Mouse (Mus musculus) layer of hippocampus, adult 18-20 months (tissue): ENCODE measurements around the gene Sept11. TPM values are rescaled to one million over a fixed set of nuclear protein-coding genes. Genes with fewer than 3 reads are reported as not detected.

Experiments
- DNase-seq, 2 experiments: peaks; one replicate each; pipeline ENCODE4 v3.0.0; 2022; ENCODE audit warnings: low spot score in 2 of 2
- long read RNA-seq: library from polyadenylated mRNA; stranded (forward); transcript quantifications from one replicate; pipeline ENCODE4 v2.0.0, GENCODE M21; 2021
- total RNA-seq, 2 experiments: library from RNA; stranded (reverse); gene quantifications; 2 replicates each; pipeline ENCODE4 v1.2.3; 2021

Gene Sept11
- total RNA-seq = 10 to 100 TPM; 99.0 to 99.4 TPM
- long read RNA-seq, full-length matches to known transcripts = 31 of 66 reads
- long read RNA-seq, partial matches to known transcripts = 9 of 66 reads
- long read RNA-seq, other reads (novel, unspliced or antisense) = 26 of 66 reads

DNA sequence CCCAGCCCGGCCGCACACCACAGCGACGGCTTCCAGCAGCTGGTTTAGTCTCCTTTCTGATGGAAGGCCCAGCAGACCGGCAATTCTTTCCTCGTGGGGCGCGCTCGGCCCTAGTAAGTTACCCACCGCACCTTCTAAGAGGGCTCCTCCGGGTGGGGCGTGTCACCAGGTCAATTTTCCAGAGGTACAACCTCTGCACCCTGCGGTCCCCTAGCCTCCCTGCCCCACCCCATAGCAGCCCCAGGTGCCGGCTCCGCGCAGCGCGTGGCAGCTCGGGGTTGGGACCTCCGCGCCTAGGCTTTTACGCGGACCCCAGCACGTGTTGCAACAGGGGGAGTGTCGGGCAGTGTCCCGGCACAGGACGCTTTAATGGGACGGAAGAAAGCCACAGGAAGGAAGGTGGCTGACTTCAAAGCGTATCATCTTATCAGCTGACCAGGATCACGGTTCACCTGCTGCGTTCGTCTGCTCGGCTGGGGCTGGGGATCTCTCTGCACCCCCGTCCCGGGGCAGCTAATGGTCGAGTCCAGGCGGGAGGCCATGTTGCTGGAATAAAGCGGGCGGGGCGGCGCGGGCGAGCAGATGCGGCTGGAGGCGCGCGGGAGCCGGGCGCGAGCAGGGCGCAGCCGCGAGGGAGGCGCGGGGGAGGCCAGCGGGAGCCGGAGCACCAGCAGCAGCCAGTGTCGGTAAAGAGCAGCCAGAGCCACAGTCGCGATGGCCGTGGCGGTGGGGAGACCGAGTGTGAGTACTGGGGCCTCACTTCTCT, at the start of gene Sept11:
TSS of gene Sept11 (plus strand) at position 581 of the 766 bp plus-strand sequence.
- peak; percentile 93 to 96 for DNase-seq

DNA sequence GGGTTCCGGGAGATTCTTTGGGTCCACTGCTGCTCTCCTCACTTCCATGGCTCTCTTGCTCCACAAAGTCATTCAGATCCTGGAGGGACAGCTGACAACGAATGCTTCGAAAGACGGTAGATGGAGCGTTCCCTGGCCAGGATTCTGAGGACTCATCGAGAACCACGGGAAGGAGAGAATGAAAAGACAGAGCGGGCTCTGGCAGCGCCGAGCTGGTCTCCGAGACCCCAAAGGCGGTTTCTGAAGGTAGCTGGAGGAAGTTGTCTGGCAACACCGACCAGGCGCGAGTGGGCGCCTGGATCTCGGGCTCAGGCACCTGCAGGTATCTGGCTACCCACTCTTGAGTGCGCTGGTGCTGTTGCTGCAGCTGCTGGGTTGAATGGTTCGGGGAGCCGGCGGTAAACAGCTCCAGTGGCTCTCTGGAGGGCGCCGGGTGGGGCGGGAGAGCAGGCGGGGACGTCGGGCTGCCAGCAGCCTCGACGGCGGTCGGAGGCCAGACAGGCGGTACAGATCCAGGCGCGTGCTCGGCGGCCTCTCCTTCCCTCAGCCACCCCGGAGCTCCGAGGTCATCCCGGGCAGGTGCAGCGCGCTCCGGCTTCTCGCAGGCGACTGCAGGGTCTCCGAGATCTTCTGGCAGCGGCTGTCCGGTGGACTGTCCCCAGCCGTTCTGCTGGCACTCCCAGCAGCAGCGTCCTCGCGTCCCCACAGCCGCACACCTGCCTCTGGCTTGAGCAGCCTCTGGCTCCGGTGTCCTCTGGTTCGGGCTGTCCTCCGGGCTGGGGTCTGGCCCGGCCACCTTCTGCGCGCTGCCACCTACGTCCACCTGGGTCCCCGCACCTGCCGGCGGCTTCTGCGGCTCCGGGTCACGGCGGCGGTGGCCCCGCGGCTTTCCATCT, 49.3 kb upstream of the Sept11 start:
- no peak for DNase-seq

DNA sequence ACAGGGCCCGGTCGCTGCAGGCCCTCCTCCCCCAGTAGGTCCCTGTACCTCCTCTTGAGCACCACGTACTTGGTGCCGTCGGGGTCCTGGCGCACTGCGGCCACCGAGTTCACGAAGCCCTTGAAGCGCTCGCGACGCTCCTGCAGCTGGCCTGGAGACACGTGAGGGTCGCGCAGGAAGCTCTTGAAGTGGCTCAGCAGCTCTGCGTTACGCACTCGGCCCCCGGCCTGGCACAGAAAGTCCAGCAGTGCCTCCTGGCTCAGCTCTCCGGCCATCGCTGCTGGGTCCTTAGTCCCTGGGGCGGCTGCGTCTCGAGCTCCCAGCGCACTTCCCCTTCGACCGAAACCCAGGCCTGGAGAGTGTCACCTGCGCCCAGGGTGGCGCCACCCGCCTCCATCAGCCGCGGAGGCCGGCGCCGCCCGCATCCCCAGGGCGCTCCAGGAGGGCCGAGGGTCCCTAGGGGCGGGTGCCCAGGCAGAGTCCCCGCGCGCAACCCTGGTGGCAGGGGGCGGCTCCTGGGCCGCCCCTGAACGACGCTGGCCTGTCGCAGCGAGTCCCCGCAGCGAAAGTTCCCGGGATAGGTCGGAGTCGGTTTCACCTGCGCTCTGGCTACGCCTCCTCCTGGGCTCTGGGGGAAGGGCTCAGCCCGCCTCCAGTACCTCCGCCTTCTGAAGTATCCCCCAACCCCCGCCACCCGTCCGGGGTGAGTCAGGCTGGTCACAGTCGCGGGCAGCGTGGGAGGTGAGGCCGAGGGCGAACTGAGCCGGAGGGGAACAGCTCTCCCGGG, 48.5 kb upstream of the Sept11 start, which contains the start of gene Sowahb:
TSS of gene Sowahb (minus strand) at position 439 of the 787 bp plus-strand sequence.
- DNase-seq = no peak

DNA sequence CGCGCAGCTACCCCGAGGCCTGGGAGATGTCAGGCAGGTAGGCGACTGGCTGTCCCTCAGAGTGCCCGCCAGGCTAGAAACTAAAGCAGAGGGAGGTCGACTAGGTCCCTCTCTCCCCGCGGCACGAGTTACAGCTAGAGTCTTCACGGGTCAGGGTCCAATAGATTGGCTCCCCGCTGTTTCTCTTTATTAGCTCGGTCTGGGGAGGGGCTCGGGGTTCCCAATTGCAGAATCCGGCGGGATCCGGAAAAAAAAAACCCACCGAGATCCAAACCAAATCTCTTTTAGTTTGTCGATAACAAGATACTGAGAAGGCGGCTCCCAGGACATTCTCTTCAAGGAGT, 47.9 kb upstream of the Sept11 start:
- DNase-seq = no peak

DNA sequence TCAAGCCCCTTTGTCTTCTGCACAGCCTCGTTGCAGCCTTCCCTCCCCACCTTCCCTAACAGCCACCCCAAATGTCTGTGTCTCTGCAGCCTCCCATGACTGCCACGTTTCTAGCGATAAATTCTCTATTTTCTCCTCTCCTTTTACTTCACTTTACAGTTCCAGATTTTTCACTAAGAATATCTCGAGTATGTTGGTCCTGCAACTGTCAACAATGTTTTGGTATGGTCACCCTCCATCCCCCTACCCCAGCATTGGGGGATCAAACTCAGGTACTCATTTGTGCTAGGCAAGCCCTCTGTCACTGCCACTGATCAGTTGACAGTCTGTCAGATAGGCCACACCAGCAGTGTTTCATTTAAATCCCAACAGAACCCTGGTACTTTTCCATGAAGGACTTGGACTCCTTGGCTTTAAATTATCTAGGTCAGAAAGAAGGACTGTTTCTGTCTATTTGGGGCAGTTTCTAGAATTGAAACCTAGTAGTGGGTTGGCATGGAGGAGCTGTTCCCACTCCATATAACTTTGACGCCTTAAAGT, 46.9 kb upstream of the Sept11 start:
- no peak for DNase-seq

DNA sequence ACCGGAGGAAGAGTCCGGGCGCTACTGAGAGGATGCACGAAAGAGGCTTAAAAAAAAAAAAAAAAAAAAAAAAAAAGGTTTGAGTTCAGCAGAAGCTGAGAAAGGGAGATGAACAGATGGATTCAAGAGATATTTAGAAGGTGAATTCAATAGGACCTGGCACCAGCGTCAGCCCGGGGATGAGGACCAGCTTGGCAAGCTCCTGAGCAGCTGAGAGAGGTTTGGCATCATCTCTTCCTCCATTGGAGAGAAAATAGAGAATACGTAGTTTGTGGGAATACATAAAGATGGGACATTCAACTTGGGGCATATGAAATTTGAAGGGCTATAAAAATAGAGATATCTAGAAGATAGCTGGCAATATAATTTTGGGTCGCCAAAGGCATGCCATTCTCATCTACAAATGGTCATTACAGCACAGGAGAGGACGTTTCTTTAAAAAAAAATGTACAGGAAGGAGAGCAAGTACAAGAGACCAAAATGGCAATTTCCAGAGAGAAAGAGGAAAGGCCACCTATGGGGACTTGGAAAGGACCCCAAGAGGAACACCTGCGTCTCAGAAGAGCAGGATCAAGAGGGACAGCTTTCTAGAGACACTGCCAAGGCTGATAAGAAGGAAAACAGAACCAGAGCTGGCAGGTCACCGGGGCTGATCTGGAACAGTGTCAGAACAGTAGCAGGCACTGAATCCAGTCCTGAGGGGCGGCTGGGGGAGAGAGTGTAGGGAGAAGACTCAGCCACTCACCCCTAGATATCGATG, 44.6 kb upstream of the Sept11 start:
- no peak for DNase-seq

DNA sequence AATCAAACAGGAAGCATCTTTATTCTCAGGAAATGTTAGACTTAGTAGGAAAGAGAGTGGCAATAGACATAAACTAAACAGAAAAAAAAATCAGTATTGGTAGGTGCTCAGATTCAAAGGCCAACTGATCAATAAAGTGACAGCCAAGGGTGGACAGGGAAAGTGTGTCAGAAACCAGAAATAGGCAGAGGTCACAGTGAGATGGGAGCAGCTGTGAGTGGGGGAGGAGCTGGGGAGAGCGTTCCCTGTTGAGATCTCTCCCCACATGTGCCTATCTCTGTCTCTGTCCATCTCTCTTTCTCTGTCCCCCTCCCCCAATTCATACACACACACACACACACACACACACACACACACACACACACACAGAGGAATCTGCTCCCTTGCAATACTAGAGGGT, 43.3 kb upstream of the Sept11 start:
- no peak for DNase-seq

DNA sequence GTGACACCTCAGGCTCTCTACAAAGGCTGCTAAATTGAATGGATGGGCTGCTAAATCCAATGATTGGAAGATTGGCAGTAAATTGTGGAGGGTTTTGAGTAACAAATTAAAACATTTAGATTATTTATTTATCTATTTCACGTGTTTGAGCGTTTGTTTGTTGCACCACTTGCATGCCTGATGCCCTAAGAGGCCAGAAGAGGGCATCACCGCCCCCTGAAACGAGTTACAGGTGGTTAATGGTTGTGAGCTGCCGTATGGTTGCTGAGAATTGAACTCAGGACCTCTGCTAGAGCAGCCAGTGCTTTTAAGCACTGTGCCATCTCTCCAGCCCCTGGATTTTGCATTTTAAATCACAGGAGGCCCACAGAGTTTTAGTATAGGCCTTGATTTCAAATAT, 42.2 kb upstream of the Sept11 start:
- no peak for DNase-seq

DNA sequence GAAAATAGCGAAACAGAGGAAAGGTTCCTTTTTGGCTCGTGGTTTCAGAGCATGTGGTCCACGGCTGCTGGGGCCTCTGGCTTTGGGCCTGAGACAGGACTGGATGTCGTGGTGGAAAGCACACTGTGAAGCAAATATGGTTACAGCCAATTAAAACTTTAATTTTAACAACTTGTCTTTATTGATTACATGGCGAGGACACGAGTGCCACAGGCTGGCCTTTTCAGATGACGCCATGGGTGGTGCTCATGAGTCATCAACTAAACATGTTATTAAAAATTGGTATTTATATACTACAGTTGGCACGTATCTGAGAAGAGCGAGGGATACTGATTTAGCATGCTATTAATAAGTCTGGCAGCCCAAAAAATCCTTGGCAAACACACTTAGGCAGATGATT, 41.3 kb upstream of the Sept11 start:
- DNase-seq = peak; percentile 18 to 56

DNA sequence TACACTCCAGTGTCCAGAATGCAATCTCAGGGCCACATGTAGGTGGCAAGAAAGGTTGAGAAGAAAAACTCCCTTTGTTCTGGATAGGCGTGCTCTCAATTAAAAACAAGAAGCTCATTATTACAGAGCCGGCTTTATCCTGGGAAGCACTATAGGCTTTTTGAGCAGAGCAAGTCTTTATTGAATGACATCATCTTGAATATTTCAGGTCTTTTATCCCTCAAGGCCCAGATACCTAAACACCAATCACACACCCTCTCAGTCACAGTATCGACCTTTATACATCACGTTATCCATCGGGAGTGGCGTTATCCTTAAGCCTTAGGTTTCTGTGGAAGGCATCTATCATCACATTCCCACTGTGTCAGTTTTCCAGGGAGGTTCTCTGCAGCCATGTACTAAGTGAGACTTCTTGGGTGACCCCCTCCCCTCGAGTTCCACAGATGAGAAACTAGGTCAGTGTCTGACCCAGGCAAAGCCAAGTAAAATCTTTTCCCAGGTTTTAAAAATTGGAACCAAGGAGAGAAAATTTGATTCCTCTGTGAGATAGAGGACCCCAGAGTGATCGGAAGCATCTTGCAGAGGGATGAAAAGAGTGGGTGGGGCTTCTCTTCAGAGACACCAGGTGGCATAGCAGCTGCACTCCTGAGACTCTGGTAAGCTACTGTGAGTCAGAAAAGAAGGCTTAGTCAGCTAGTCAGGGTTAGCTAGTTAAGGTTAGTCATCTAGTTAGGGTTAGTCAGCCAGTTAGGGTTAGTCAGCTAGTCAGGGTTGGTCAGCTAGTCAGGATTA, 39.4 kb upstream of the Sept11 start:
- peak in 1 of 2 experiments; percentile 27 for DNase-seq

DNA sequence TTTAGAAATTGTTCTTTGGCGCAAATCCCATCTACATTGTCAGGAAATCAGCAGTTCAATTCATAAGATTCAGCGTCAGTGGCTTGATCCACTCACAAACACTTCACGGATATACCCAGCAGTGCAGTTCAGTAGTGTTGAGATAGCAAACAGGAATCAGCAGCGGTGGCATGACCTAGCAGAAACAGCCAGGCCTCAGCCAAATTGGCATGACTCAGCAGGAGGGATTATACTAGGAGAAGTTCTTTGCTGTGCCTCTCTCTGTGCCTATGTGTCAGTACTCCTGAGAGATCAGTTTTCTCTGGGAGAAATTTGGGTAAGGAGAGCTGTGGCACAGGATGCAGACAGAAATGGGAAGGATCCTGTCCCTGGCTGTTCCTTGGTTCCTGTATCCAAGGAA, 32.4 kb upstream of the Sept11 start:
- DNase-seq = no peak

DNA sequence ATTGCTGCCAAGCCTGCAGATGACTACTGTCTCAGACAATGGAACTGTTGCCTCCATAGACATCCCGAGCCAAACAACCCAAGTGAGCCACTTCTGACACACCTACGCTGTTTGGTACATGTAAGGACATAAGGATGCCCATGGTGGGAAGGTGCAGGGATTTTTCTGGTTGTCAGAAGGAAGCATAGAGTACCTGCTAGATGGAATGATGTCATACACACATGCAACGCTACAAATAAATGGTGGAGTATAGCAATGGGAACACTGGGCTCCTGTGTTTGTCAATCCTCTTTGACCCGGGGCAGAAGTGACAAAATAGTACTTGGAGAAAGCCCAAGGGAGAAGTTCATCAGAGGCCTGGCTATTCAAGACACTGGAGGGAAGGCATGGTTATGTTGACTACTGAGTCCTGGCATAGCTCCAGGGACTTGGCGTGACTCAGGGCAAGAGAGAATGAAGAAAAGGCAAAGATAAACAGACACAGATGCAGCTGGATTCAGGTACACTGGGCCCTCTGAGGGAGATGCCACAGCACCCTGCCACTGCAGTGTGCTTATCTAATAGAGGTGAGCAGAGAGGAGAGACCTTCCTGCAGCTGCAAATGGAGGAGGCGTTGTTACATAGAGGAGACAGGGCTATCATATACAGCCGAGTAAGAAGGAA, 15.4 kb upstream of the Sept11 start:
- DNase-seq = no peak

DNA sequence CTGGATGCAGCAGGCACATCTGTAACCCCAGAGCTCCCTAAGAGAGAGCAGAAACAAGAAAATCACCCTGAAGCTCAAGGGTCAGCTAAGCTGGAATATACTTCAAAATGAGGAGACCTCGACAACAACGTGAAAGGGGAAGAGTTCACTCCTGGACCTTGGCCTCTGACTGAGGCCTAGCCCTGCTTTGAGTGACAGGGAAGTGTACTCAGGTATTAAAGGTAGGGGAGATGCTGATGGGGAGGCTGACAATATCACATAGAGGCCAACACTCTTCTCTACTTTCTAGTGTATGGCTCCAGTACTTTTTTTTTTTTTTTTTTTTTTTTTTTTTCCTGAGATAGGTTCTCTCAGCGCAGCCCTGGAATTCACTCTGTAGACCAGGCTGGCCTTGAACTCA, 13.6 kb upstream of the Sept11 start:
- DNase-seq = no peak

DNA sequence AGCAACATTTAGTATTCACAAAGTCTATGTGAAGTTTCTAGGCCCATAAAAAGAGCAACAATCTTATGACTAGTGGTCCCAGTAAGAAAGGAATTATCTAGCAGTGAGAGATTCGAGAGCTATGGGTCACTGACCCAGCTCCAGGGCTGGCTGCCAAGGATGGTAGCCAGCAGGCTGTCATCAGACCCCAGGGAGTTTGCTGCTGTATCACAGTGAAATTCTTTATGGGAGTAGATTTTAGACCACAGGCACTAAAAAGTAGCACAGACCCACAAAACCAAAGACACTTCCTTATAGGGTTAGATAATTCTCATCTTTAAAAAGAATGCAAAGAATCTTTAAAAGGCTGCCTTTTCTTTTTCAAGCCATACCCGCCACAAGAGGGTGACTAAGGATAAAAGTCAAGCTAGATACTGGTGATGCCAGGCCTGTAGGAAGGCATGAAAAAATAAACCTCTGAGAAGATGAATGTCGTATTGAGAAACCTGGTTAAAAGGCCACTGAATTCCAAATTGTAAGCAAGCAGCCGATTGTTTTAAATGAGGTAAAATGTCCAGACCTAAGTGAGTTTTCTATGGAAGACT, 8.1 kb upstream of the Sept11 start:
- DNase-seq = peak in 1 of 2 experiments; percentile 22

DNA sequence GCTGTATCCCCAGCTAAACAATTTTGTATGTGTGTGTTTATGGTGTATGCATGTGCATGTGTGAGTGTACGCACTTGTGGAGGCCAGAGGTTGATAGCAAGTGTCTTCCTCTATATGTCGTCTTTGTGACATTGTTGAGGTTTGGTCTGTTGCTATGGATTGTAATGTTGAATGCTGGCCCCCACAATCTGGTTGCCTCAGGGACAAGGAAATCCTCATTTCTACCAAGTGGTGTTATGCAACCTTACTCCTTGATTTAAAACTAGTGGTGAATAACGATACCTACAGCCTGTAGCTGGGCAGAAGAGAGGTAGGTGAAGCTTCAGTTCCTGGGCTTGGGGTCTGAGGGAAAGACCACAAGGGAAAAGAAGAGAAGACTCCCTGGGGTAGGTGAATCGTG, 7.3 kb upstream of the Sept11 start:
- DNase-seq = no peak

DNA sequence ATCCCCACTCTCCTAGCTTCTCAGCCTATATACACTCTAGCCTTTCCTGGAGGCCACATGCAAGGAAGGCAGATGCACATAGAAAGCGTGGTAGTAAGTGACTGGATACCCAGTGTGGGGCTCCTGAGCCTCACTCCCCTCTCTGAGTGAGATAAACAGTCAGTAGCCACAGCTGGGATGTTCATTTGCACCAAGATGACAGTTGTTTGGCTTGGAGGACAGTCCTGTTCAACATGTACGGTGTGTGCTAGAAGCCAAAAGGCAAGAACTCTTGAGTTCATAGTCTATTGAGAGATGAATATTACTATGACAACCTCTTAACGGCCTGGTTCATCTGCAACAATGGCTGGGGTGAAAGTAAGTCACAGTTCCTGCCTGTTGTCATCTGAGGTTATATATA, 2.0 kb upstream of the Sept11 start:
- no peak for DNase-seq

DNA sequence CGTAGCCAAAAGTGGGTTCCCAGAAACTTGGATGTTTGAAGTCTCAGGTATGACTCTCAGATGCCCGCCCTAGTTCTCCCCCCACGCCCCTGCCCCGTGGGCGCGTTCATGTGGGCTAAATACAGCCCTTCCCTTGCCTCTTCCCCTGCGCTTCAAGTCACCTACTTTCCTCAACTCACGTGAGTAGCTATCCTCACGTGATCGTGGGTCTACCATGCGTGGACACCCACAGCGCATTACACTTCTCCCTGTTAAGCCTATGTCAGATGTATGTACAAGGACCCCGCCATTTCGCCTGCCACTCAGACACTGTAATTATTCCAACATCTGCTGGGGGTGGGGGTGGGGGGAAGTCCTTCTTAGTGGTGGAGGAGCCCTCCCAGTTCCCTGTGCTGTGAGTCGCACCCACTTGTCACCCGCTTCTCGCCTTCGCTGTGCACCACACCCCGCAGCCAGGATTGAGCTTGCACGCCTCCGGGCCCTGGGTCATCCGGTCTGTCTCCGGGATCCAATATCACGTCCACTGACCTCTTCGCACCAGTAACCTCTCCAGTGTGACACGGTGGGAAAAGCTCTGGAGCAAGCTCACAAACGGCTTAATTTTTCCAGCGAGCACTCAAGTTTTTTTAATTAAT, 973 bp upstream of the Sept11 start:
- peak in 1 of 2 experiments; percentile 37 for DNase-seq
